Mouse (Mus musculus) G1E (cell line): Measurements from ENCODE around the gene Gm11011.

Experiments used
- CTCF ChIP-seq: IDR thresholded peaks from 2 replicates; pipeline ENCODE4 v1.5.1; 2012; ENCODE audit warnings: low read depth, low read length, inconsistent platforms, mixed read lengths
- GATA1 ChIP-seq: IDR thresholded peaks from 2 replicates; pipeline ENCODE4 v1.6.1; 2012; ENCODE audit warnings: borderline replicate concordance, low read length, inconsistent platforms, mixed read lengths
- GATA2 ChIP-seq: IDR thresholded peaks from 2 replicates; pipeline ENCODE4 v1.6.1; 2012; ENCODE audit warnings: low read depth, low read length, inconsistent platforms, borderline replicate concordance
- TAL1 ChIP-seq: conservative IDR thresholded peaks from 2 replicates; pipeline ENCODE4 v1.6.1; 2012; ENCODE audit warnings: low read depth, low read length, inconsistent platforms, mixed read lengths

DNA sequence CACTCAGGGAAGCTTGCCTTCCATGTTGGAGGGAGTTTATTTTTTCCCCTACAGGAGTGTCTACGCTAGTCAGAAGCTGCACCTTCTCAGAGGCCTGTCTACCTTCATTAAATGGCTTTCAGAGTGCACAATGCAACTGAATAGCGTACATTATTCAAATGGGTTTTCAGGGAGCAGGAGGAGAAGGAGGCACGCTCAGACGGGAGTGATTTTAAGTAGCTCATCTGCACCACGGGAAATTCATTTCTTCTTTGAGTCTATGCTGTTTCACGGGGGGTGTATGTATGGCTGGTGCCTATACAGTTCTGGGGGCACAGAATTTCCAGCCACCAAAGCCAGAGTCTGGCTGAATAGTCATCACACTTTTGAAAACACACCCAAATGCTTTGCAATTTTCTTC lies 9.8 kb upstream of the Gm11011 start:
- TF ChIP-seq CTCF = no peak
- no peak for TF ChIP-seq GATA1
- TF ChIP-seq TAL1 = no peak
- no peak for TF ChIP-seq GATA2
